Mouse (Mus musculus) lung, embryonic 14.5 days (tissue): ENCODE results near the gene 2310007B03Rik. TPM values are rescaled to one million over a fixed set of nuclear protein-coding genes. Genes with fewer than 3 reads are reported as not detected.

Experiments
- ATAC-seq: fragments of 200-750 bp; cut with Nextera tagmentation; 2 replicates; pipeline ENCODE4 v1.8.0; 2017; ENCODE audit warnings: mild to moderate bottlenecking, moderate TSS enrichment, moderate library complexity; ENCODE audit not compliant: insufficient read depth
- DNase-seq: peaks from one replicate; pipeline ENCODE4 v3.0.0-alpha.2; 2015
- H3K27ac ChIP-seq: fragments of 300-500 bp; sonication (generic); 2 replicates; pipeline ENCODE4 v1.5.1; 2014; ENCODE audit warnings: low read depth, mild to moderate bottlenecking, moderate library complexity
- H3K27me3 ChIP-seq: fragments of 300-500 bp; sonication (generic); 2 replicates; pipeline ENCODE4 v1.6.1; 2014; ENCODE audit warnings: low read length, control low read depth; ENCODE audit not compliant: insufficient read depth
- H3K36me3 ChIP-seq: fragments of 300-500 bp; sonication (generic); 2 replicates; pipeline ENCODE4 v1.6.1; 2014; ENCODE audit warnings: control low read depth; ENCODE audit not compliant: insufficient read depth
- H3K4me1 ChIP-seq: fragments of 300-500 bp; sonication (generic); 2 replicates; pipeline ENCODE4 v1.6.1; 2014; ENCODE audit warnings: antibody characterized with exemption, control low read depth; ENCODE audit not compliant: insufficient read depth
- H3K4me2 ChIP-seq: fragments of 300-500 bp; sonication (generic); 2 replicates; pipeline ENCODE4 v1.6.1; 2014; ENCODE audit warnings: mild to moderate bottlenecking
- H3K4me3 ChIP-seq: fragments of 300-500 bp; sonication (generic); 2 replicates; pipeline ENCODE4 v1.5.1; 2014; ENCODE audit warnings: low read depth, low read length
- H3K9ac ChIP-seq: fragments of 300-500 bp; sonication (generic); 2 replicates; pipeline ENCODE4 v1.6.1; 2014
- H3K9me3 ChIP-seq: fragments of 300-500 bp; sonication (generic); 2 replicates; pipeline ENCODE4 v1.6.1; 2016; ENCODE audit warnings: low read depth, low read length, control low read depth
- CTCF ChIP-seq: IDR thresholded peaks from 2 replicates; pipeline ENCODE4 v1.5.1; 2016; ENCODE audit warnings: antibody characterized with exemption, low read depth
- WGBS: fragments of 180-500 bp; shearing (Covaris S2); extraction: QIAGEN DNeasy Blood & Tissue Kit; methylation state at CpG from one replicate; pipeline ENCODE4 v1.1.7; 2014; 5-methylcytosine and 5-hydroxymethylcytosine counted together
- polyA plus RNA-seq: library from polyadenylated mRNA; unstranded; fragments of >200 nt; fragmentation: Nextera tagmentation; extraction: Ambion mirVana; gene quantifications from 2 replicates; pipeline ENCODE4 v1.2.1, GENCODE M21; 2014

The 2310007B03Rik gene
- polyA plus RNA-seq, 1 experiment from 2014 or later, result 9.5 TPM

DNA sequence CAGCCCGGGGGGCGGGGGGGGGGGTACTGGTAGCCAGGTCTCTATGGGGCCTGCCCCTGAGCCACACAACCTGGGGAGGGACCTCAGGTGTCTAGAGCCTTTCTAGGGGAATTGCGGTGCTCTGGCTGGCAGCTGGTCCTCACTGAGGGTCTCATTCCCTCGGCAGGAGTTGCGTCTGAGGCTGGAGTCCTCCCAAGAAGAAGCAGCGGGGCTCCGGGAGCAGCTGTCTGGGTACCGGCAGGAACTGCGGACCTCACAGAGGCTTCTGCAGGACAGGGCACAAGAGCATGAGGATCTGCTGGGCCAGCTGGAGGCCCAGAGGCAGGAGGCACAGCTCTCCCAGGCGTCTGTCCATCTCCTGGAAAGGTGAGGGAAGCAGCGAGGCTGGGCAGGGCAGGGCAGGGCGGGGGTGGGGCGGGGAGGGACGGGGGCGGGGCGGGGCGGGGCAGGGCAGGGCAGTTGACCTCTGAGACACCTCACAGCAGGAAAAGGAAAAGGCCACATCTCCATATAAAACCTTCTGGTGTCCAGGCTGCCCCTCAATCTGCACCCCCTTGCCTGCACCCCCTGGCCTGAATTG is 30.1 kb upstream of the 2310007B03Rik start:
- no peak overlapping the region for H3K27ac ChIP-seq
- H3K4me3 ChIP-seq, result no peak overlapping the region
- no peak for TF ChIP-seq CTCF
- H3K27me3 ChIP-seq, result no peaks in the 10 kb centered on the region
- no peaks in the 10 kb centered on the region for H3K4me1 ChIP-seq
- WGBS, result 18% methylated on average over 10 of the region's 17 CpGs
- ATAC-seq (no peak), DNase-seq (no peak)
- H3K9ac ChIP-seq, result no peak overlapping the region
- H3K4me2 ChIP-seq, result no peak overlapping the region
- H3K9me3 ChIP-seq, result no peaks in the 10 kb centered on the region
- no peaks in the 10 kb centered on the region for H3K36me3 ChIP-seq

DNA sequence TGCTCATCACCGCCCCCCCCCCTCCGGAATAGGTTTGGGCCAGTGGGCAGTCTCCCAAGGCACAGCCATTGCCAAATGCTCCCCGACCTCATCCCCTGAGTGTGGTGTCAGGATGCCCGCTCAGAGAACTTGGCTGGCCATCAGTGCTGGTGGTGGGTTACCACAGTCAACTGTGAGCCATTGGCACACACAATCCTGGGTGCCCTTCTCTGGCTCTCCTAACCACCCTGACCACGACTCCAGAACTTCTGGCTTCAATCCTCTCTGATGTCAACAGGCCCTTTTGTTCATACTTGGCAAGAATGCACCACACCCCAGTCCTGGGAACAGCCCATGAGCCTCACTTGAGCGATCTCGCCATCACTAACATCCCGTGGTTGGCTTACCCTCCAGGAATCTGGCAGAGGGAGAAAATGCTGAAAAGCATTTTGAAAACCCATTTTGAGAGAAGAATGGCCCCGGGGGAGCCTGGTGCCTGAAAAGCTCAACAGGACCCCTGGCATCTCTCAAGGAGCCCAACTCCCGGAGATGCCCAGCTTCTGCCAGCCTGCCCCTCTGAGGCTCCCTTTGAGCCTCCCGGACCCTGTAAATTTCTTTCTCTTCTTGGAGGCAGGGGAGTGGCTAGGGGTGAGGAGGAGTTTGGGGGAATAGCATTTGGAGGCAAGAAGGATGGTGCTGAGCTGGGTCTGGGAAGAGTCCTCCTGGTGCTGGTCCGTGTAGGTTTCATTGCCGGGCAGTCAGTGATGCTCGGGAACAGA is 23.5 kb upstream of the 2310007B03Rik start:
- Histone ChIP-seq H3K4me3 (no peak overlapping the region), H3K9ac (no peak overlapping the region), H3K27ac (no peak overlapping the region), H3K4me1 (no peaks in the 10 kb centered on the region), H3K9me3 (no peaks in the 10 kb centered on the region), H3K27me3 (no peaks in the 10 kb centered on the region), H3K4me2 (no peak overlapping the region), H3K36me3 (no peaks in the 10 kb centered on the region)
- DNase-seq, result no peak
- TF ChIP-seq CTCF, result no peak
- WGBS, result 76% methylated on average over 14 of the region's 14 CpGs
- ATAC-seq, result no peak

DNA sequence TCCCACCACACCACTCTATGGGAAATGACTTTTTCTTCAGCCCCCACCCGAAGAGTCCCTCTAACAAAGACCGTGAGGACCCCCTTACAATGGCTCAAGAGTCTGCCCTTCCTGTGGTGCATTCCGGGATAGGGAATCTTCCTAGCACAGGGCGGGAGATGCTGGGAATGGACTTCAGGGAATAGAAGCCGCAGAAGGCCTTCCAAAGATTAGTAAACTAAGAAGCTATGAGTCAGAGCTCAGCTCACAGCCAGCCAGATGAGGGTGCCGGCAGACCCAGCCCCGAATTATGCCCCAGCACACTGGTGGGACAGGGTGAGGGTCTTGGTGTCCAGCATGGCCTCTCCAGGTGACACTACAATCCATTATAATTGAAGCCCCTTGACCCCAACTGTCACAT is 21.5 kb upstream of the 2310007B03Rik start:
- Histone ChIP-seq H3K4me1 (peaks cover 6% of the 10 kb centered on the region), H3K27ac (no peak overlapping the region), H3K4me2 (no peak overlapping the region), H3K27me3 (no peaks in the 10 kb centered on the region), H3K36me3 (no peaks in the 10 kb centered on the region), H3K9me3 (no peaks in the 10 kb centered on the region), H3K4me3 (no peak overlapping the region), H3K9ac (no peak overlapping the region)
- WGBS, result 87% methylated on average over 7 of the region's 7 CpGs
- DNase-seq, result no peak
- no peak for TF ChIP-seq CTCF
- ATAC-seq, result no peak

DNA sequence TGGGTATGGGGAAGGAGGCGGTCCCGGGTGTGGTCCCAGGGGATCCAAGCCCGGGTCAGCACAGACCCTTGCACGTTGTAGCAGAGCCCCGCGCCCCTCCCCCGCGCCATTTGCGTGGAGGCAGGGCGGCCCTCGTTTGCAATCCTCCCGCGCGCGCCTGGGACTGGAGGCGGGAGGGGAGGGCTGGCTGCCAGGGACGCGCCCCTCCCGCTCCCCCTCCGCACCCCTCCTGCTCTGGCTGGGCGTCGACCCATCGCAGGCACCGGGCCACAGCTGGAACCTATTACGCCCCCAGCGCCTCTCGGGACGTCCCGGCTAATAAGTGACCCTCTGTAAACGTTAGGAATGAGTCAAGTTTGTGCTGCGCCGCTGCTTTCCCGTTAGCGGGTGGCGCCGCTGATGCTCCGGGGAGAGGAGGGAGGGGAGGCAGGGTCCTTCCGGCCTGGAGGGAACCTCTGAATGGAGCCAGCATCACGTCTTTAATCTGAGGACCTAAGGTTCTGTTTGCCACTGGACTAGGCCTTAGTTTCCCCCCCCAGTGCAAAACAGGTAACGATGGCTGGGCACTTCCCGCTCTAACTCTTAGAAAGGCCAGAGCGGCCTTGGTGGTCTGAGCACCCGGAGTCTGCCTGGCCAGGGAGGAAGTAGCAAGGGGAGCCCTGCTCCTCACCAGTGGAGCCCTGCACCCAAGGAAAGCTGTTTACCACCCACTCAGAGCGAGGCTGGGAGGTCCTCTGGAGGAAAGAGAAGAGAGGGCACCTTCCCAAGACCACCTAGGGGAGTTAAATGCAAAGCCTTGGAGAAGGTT is 16.0 kb upstream of the 2310007B03Rik start:
- H3K4me3 ChIP-seq, result peak overlapping the region; percentile 26
- H3K9ac ChIP-seq, result peak overlapping the region; percentile 32; the same call in 1 of the 2 replicates
- no peaks in the 10 kb centered on the region for H3K9me3 ChIP-seq
- no peak for TF ChIP-seq CTCF
- ATAC-seq, result peak; percentile 92
- H3K36me3 ChIP-seq, result no peaks in the 10 kb centered on the region
- no peaks in the 10 kb centered on the region for H3K27me3 ChIP-seq
- WGBS, result 2% methylated on average over 44 of the region's 44 CpGs
- H3K4me2 ChIP-seq, result peak overlapping the region; percentile 63
- peak overlapping the region; percentile 96 for H3K27ac ChIP-seq
- H3K4me1 ChIP-seq, result peaks cover 16% of the 10 kb centered on the region
- peak; percentile 94 for DNase-seq

DNA sequence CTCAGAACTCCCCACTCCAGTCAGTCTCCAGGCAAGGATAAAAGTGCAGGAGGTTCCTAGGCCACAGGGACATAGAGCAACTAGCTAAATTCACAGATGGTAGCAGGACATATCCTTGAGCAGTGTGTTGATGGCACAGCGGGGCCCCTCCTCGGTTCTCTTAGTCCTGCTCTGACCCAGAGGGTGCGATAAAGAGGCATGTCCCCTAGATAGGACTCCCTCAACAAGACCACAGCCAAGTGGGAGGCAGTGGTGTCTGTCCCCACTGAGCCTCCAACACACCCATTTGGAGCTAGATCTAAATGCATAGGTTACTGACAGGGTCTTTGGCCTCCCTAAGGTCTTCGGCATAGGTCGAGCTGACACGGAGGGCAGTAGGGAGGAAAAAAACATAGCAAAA is 15.1 kb upstream of the 2310007B03Rik start:
- no peak overlapping the region for H3K4me3 ChIP-seq
- no peak overlapping the region for H3K9ac ChIP-seq
- peaks cover 16% of the 10 kb centered on the region for H3K4me1 ChIP-seq
- peak overlapping the region; percentile 96 for H3K27ac ChIP-seq
- no peaks in the 10 kb centered on the region for H3K27me3 ChIP-seq
- peak; percentile 45 for DNase-seq
- no peaks in the 10 kb centered on the region for H3K36me3 ChIP-seq
- no peak for TF ChIP-seq CTCF
- peak overlapping the region; percentile 63 for H3K4me2 ChIP-seq
- ATAC-seq, result peak; percentile 9; the same call in 1 of the 2 replicates
- no peaks in the 10 kb centered on the region for H3K9me3 ChIP-seq
- 7% methylated on average over 6 of the region's 6 CpGs for WGBS

DNA sequence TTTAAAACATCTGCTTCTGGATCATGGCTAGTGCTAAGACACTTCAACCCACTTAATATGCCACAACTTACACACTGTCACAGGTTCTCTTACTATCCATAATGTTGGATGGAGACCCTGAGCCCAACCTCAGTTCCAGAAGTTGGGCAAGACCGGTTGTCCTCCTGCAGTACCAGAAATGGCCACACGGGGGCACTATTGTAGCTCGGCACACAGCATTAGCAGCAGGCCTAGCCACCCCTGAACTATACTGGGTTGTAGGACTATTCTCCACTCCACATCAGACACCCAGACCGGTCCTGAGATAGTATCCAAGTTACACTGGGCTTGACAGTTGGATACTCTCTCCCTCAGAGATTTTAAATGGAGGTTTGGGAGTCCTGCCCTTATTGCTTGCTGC is 13.7 kb upstream of the 2310007B03Rik start:
- Histone ChIP-seq H3K4me1 (peaks cover 16% of the 10 kb centered on the region), H3K4me3 (no peak overlapping the region), H3K36me3 (no peaks in the 10 kb centered on the region), H3K9ac (no peak overlapping the region), H3K27me3 (no peaks in the 10 kb centered on the region), H3K9me3 (no peaks in the 10 kb centered on the region), H3K27ac (no peak overlapping the region), H3K4me2 (no peak overlapping the region)
- DNase-seq, result peak; percentile 98
- peak; percentile 66 for ATAC-seq
- TF ChIP-seq CTCF, result peak; percentile 100
- WGBS, result under 1% methylated on average over 4 of the region's 4 CpGs

DNA sequence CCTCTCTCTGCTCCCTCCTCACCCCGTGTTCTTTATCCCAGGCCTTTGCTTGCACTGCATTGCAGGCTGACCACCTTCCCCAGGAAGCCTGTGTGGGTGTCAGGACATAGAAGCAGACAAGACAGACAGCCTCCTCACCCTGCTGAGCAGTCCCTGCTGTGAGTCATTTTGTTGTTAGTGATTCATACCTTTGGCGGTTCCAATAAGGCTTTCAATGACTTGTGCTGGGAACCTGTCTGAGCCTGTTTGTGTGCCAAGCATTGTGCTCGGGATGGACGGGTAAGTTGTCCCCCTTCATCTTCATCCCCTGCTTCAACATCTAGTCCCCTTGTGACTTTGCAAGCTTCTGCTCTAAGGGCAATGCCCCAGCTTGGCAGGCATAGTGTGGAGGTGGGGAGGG is 12.9 kb upstream of the 2310007B03Rik start:
- TF ChIP-seq CTCF, result no peak
- no peaks in the 10 kb centered on the region for H3K36me3 ChIP-seq
- DNase-seq (no peak), ATAC-seq (no peak)
- no peaks in the 10 kb centered on the region for H3K27me3 ChIP-seq
- peaks cover 16% of the 10 kb centered on the region for H3K4me1 ChIP-seq
- H3K9me3 ChIP-seq, result no peaks in the 10 kb centered on the region
- no peak overlapping the region for H3K27ac ChIP-seq
- H3K4me2 ChIP-seq, result no peak overlapping the region
- WGBS, result 57% methylated on average over 4 of the region's 4 CpGs
- no peak overlapping the region for H3K4me3 ChIP-seq
- no peak overlapping the region for H3K9ac ChIP-seq
